Mouse (Mus musculus) limb, embryonic 14.5 days (tissue): ENCODE results near the gene Hnf4a. TPM values are rescaled to one million over a fixed set of nuclear protein-coding genes. Genes with fewer than 3 reads are reported as not detected.

Source experiments
- ATAC-seq: fragments of 200-750 bp; cut with Nextera tagmentation; 2 replicates; pipeline ENCODE4 v1.8.0; 2017; ENCODE audit warnings: low read depth, moderate number of reproducible peaks, moderate TSS enrichment; ENCODE audit not compliant: low FRiP score
- DNase-seq: peaks from one replicate; pipeline ENCODE4 v3.0.0-alpha.2; 2015; ENCODE audit warnings: low spot score
- H3K27ac ChIP-seq: fragments of 300-500 bp; sonication (generic); replicated peaks from 2 replicates; pipeline ENCODE4 v1.5.1; 2014; ENCODE audit warnings: low read depth, mild to moderate bottlenecking, low read length, moderate library complexity, mixed read lengths
- H3K27me3 ChIP-seq: fragments of 300-500 bp; sonication (generic); 2 replicates; pipeline ENCODE4 v1.6.1; 2014; ENCODE audit warnings: low read length, mixed read lengths; ENCODE audit not compliant: control insufficient read depth, insufficient read depth
- H3K36me3 ChIP-seq: fragments of 300-500 bp; sonication (generic); 2 replicates; pipeline ENCODE4 v1.6.1; 2014; ENCODE audit warnings: mild to moderate bottlenecking, low read length, moderate library complexity, mixed read lengths; ENCODE audit not compliant: control insufficient read depth, insufficient read depth
- H3K4me1 ChIP-seq: fragments of 300-500 bp; sonication (generic); 2 replicates; pipeline ENCODE4 v1.6.1; 2014; ENCODE audit warnings: antibody characterized with exemption, low read length, mixed read lengths; ENCODE audit not compliant: control insufficient read depth, insufficient read depth
- H3K4me2 ChIP-seq: fragments of 300-500 bp; sonication (generic); replicated peaks from 2 replicates; pipeline ENCODE4 v1.6.1; 2014; ENCODE audit warnings: low read depth, mild to moderate bottlenecking, low read length, moderate library complexity; ENCODE audit not compliant: severe bottlenecking
- H3K4me3 ChIP-seq: fragments of 300-500 bp; sonication (generic); replicated peaks from 2 replicates; pipeline ENCODE4 v1.5.1; 2014; ENCODE audit warnings: low read length
- H3K9ac ChIP-seq: fragments of 300-500 bp; sonication (generic); 2 replicates; pipeline ENCODE4 v1.6.1; 2014; ENCODE audit warnings: mild to moderate bottlenecking, low read depth, low read length, moderate library complexity; ENCODE audit not compliant: severe bottlenecking
- H3K9me3 ChIP-seq: fragments of 300-500 bp; sonication (generic); 2 replicates; pipeline ENCODE4 v1.6.1; 2016; ENCODE audit warnings: low read length; ENCODE audit not compliant: control insufficient read depth
- POLR2A ChIP-seq: fragments of 200-500 bp; IDR thresholded peaks from 2 replicates; pipeline ENCODE4 v1.8.0; 2012; ENCODE audit warnings: inconsistent platforms, mild to moderate bottlenecking, moderate library complexity, borderline replicate concordance; ENCODE audit not compliant: insufficient read depth, insufficient read length; ENCODE audit errors: extremely low read depth
- WGBS: fragments of 180-500 bp; shearing (Covaris S2); extraction: QIAGEN DNeasy Blood & Tissue Kit; methylation state at CpG from one replicate; pipeline ENCODE4 v1.1.7; 2014; 5-methylcytosine and 5-hydroxymethylcytosine counted together
- polyA plus RNA-seq, 2 experiments: library from polyadenylated mRNA; depleted of rRNA in 1 of 2; stranded (reverse) in 1 of 2; unstranded in 1 of 2; fragments of >200 nt; fragmentation: Nextera tagmentation in 1 of 2; extraction: Ambion mirVana in 1 of 2; gene quantifications; 2 replicates each; pipeline versions ENCODE4 v1.2.1 to v1.2.3; 2012 to 2014

Gene Hnf4a
- polyA plus RNA-seq, 2 experiments = 0.20 TPM; not detected in 1

- Histone ChIP-seq H3K4me1 (peaks cover 9% of the 10 kb centered on the region), H3K9ac (peak within 1 kb of the TSS; percentile 74), H3K9me3 (no peaks in the 10 kb centered on the region), H3K27ac (no peak within 1 kb of the TSS; the same call in 1 of the 2 replicates), H3K27me3 (no peaks in the 10 kb centered on the region), H3K36me3 (peaks cover 20% of the 10 kb centered on the region), H3K4me2 (peak within 1 kb of the TSS; percentile 91), H3K4me3 (peak within 1 kb of the TSS; percentile 86)
- 0 out of 2 replicates have a peak, but pooled peaks have one; percentile 54 for TF ChIP-seq POLR2A
- DNase-seq (peak; percentile 93), ATAC-seq (peak; percentile 93)
- under 1% methylated on average over 10 of the region's 30 CpGs for WGBS
These were observed 34.1 kb upstream of the Hnf4a start, which contains the start of gene Fitm2 for GRCm38 (mm10) chr2:163472466-163472851. TSS of gene Fitm2 (minus strand) at chr2:163472629.

- 56% methylated on average over 18 of the region's 18 CpGs for WGBS
These were observed 26.3 kb upstream of the Hnf4a start for GRCm38 (mm10) chr2:163480191-163480825.

GRCm38 (mm10) chr2:163481539-163482029 is 25.0 kb upstream of the Hnf4a start:
- ATAC-seq (peak; percentile 63), DNase-seq (peak; percentile 27)
- peak overlapping the region; percentile 45 for H3K4me2 ChIP-seq
- H3K4me1 ChIP-seq = no peaks in the 10 kb centered on the region
- H3K9me3 ChIP-seq = no peaks in the 10 kb centered on the region
- H3K27me3 ChIP-seq = 0 out of 2 replicates have a peak, but pooled peaks cover 12% of the 10 kb centered on the region
- no peak for TF ChIP-seq POLR2A
- H3K4me3 ChIP-seq = peak overlapping the region; percentile 21
- no peaks in the 10 kb centered on the region for H3K36me3 ChIP-seq
- 0 out of 2 replicates have a peak overlapping the region, but pooled peaks have one; percentile 28 for H3K9ac ChIP-seq
- WGBS = under 1% methylated on average over 20 of the region's 21 CpGs
- no peak overlapping the region for H3K27ac ChIP-seq

More at GRCm38 (mm10) chr2:163480191-163480825, 26.3 kb upstream of the Hnf4a start:
- no peak for TF ChIP-seq POLR2A
- H3K4me1 ChIP-seq = no peaks in the 10 kb centered on the region
- H3K27me3 ChIP-seq = 0 out of 2 replicates have a peak, but pooled peaks cover 12% of the 10 kb centered on the region
- no peaks in the 10 kb centered on the region for H3K36me3 ChIP-seq
- H3K4me3 ChIP-seq = no peak overlapping the region
- H3K9me3 ChIP-seq = no peaks in the 10 kb centered on the region
- H3K9ac ChIP-seq = no peak overlapping the region
- H3K4me2 ChIP-seq = no peak overlapping the region
- H3K27ac ChIP-seq = no peak overlapping the region
- ATAC-seq = no peak
- DNase-seq = no peak

GRCm38 (mm10) chr2:163487360-163487759 is 19.2 kb upstream of the Hnf4a start:
- Histone ChIP-seq H3K9me3 (no peaks in the 10 kb centered on the region), H3K9ac (no peak overlapping the region), H3K36me3 (no peaks in the 10 kb centered on the region), H3K27ac (no peak overlapping the region), H3K27me3 (no peaks in the 10 kb centered on the region), H3K4me3 (no peak overlapping the region), H3K4me2 (no peak overlapping the region), H3K4me1 (no peaks in the 10 kb centered on the region)
- ATAC-seq (no peak), DNase-seq (no peak)
- 91% methylated on average over 3 of the region's 3 CpGs for WGBS
- no peak for TF ChIP-seq POLR2A

GRCm38 (mm10) chr2:163489725-163490291 is 16.8 kb upstream of the Hnf4a start:
- Histone ChIP-seq H3K9ac (no peak overlapping the region), H3K4me1 (no peaks in the 10 kb centered on the region), H3K9me3 (no peaks in the 10 kb centered on the region), H3K4me2 (no peak overlapping the region), H3K27ac (no peak overlapping the region), H3K27me3 (no peaks in the 10 kb centered on the region), H3K36me3 (no peaks in the 10 kb centered on the region), H3K4me3 (no peak overlapping the region)
- no peak for ATAC-seq
- DNase-seq = no peak
- 62% methylated on average over 5 of the region's 5 CpGs for WGBS
- no peak for TF ChIP-seq POLR2A
